Mouse (Mus musculus) MEL (cell line): ENCODE results near the gene Catip. TPM values are rescaled to one million over a fixed set of nuclear protein-coding genes. Genes with fewer than 3 reads are reported as not detected.

Experiments
- DNase-seq: peaks from one replicate; pipeline ENCODE4 v3.0.0; 2011; ENCODE audit warnings: low read depth, low spot score
- H3K27ac ChIP-seq: 2 replicates; pipeline ENCODE4 v1.5.1; 2012; ENCODE audit warnings: low read depth, mild to moderate bottlenecking, control low read depth, low read length, moderate library complexity; ENCODE audit not compliant: control insufficient read depth
- H3K27me3 ChIP-seq, 2 experiments: fragments of 150-350 bp in 1 of 2; sonication (generic) in 1 of 2; 2 replicates each; pipeline ENCODE4 v1.6.1; 2012; ENCODE audit warnings: low read length in 2 of 2, mild to moderate bottlenecking in 2 of 2, improper control_type of control experiment in 1 of 2, moderate library complexity in 1 of 2; ENCODE audit not compliant: insufficient read depth in 2 of 2, control insufficient read depth in 1 of 2
- H3K36me3 ChIP-seq, 2 experiments: 2 replicates each; pipeline ENCODE4 v1.6.1; 2012 to 2014; ENCODE audit warnings: low read length in 2 of 2, improper control_type of control experiment in 1 of 2, inconsistent platforms in 1 of 2, mild to moderate bottlenecking in 1 of 2; ENCODE audit not compliant: insufficient read depth in 2 of 2, control insufficient read depth in 1 of 2
- H3K4me1 ChIP-seq, 2 experiments: fragments of 150-350 bp in 1 of 2; sonication (generic) in 1 of 2; 2 replicates each; pipeline ENCODE4 v1.6.1; 2012; ENCODE audit warnings: low read length in 2 of 2, improper control_type of control experiment in 1 of 2, mild to moderate bottlenecking in 1 of 2; ENCODE audit not compliant: insufficient read depth in 2 of 2, control insufficient read depth in 1 of 2
- H3K4me3 ChIP-seq, 2 experiments: fragments of 150-350 bp in 1 of 2; sonication (generic) in 1 of 2; 2 replicates each; pipeline ENCODE4 v1.5.1; 2012; ENCODE audit warnings: low read depth in 2 of 2, low read length in 2 of 2, mild to moderate bottlenecking in 2 of 2, moderate library complexity in 2 of 2, control low read depth in 1 of 2, improper control_type of control experiment in 1 of 2; ENCODE audit not compliant: control insufficient read depth in 1 of 2, insufficient read depth in 1 of 2
- H3K79me2 ChIP-seq: 2 replicates; pipeline ENCODE4 v1.6.1; 2012; ENCODE audit warnings: mild to moderate bottlenecking, low read length, moderate library complexity; ENCODE audit not compliant: control insufficient read depth, poor library complexity, insufficient read depth
- H3K9ac ChIP-seq: 2 replicates; pipeline ENCODE4 v1.6.1; 2012; ENCODE audit warnings: low read depth, mild to moderate bottlenecking, control low read depth, low read length, moderate library complexity; ENCODE audit not compliant: control insufficient read depth, poor library complexity, severe bottlenecking
- H3K9me3 ChIP-seq: fragments of 150-350 bp; sonication (generic); replicated peaks from 2 replicates; pipeline ENCODE4 v1.6.1; 2012; ENCODE audit warnings: mild to moderate bottlenecking, low read length, improper control_type of control experiment, moderate library complexity; ENCODE audit not compliant: insufficient read depth
- BHLHE40 ChIP-seq: IDR thresholded peaks from 2 replicates; pipeline ENCODE4 v1.6.1; 2012; ENCODE audit warnings: low read depth, mild to moderate bottlenecking, inconsistent platforms, low read length, improper control_type of control experiment, borderline replicate concordance
- CHD1 ChIP-seq: IDR thresholded peaks from 2 replicates; pipeline ENCODE4 v1.6.1; 2012; ENCODE audit warnings: low read depth, mild to moderate bottlenecking, inconsistent platforms, low read length, improper control_type of control experiment
- CHD2 ChIP-seq: IDR thresholded peaks from 2 replicates; pipeline ENCODE4 v1.6.1; 2011; ENCODE audit warnings: low read length, improper control_type of control experiment
- CTCF ChIP-seq, 3 experiments: IDR thresholded peaks in 2 of 3; conservative IDR thresholded peaks in 1 of 3; 2 replicates each; pipeline ENCODE4 v1.5.1; 2011 to 2012; ENCODE audit warnings: low read length in 3 of 3, low read depth in 2 of 3, mild to moderate bottlenecking in 2 of 3, improper control_type of control experiment in 1 of 3, inconsistent platforms in 1 of 3, mixed read lengths in 1 of 3, moderate library complexity in 1 of 3; ENCODE audit not compliant: control insufficient read depth in 1 of 3, insufficient read depth in 1 of 3, poor library complexity in 1 of 3, severe bottlenecking in 1 of 3
- E2F4 ChIP-seq: IDR thresholded peaks from 2 replicates; pipeline ENCODE4 v1.6.1; 2011; ENCODE audit warnings: low read depth, low read length, improper control_type of control experiment, borderline replicate concordance
- ELF1 ChIP-seq: IDR thresholded peaks from 2 replicates; pipeline ENCODE4 v1.6.1; 2014; ENCODE audit warnings: low read depth, mild to moderate bottlenecking, inconsistent platforms, low read length, improper control_type of control experiment, moderate library complexity
- EP300 ChIP-seq, 2 experiments: IDR thresholded peaks; 2 replicates each; pipeline ENCODE4 v1.6.1; 2011; ENCODE audit warnings: improper control_type of control experiment in 2 of 2, low read length in 2 of 2, low read depth in 1 of 2, mild to moderate bottlenecking in 1 of 2
- ETS1 ChIP-seq: IDR thresholded peaks from 2 replicates; pipeline ENCODE4 v1.6.1; 2012; ENCODE audit warnings: low read depth, mild to moderate bottlenecking, inconsistent platforms, low read length, improper control_type of control experiment, moderate library complexity
- GATA1 ChIP-seq: IDR thresholded peaks from 2 replicates; pipeline ENCODE4 v1.6.1; 2011; ENCODE audit warnings: low read depth, low read length, improper control_type of control experiment
- HCFC1 ChIP-seq: IDR thresholded peaks from 2 replicates; pipeline ENCODE4 v1.6.1; 2012; ENCODE audit warnings: low read depth, mild to moderate bottlenecking, inconsistent platforms, low read length, improper control_type of control experiment, moderate library complexity
- JUND ChIP-seq: IDR thresholded peaks from 2 replicates; pipeline ENCODE4 v1.6.1; 2011; ENCODE audit warnings: low read depth, mild to moderate bottlenecking, improper control_type of control experiment, low read length
- KAT2A ChIP-seq: conservative IDR thresholded peaks from 2 replicates; pipeline ENCODE4 v1.6.1; 2012; ENCODE audit warnings: low read depth, low read length, improper control_type of control experiment, inconsistent platforms
- MAFK ChIP-seq: IDR thresholded peaks from 2 replicates; pipeline ENCODE4 v1.6.1; 2011; ENCODE audit warnings: low read depth, mild to moderate bottlenecking, low read length, improper control_type of control experiment, borderline replicate concordance
- MEF2A ChIP-seq: IDR thresholded peaks from 2 replicates; pipeline ENCODE4 v1.6.1; 2014; ENCODE audit warnings: low read depth, mild to moderate bottlenecking, inconsistent platforms, low read length, improper control_type of control experiment; ENCODE audit not compliant: poor library complexity, insufficient replicate concordance, severe bottlenecking; ENCODE audit errors: extremely low read depth
- MXI1 ChIP-seq: IDR thresholded peaks from 2 replicates; pipeline ENCODE4 v1.6.1; 2011; ENCODE audit warnings: mild to moderate bottlenecking, low read depth, low read length, improper control_type of control experiment
- MYB ChIP-seq: IDR thresholded peaks from 2 replicates; pipeline ENCODE4 v1.6.1; 2011; ENCODE audit warnings: mild to moderate bottlenecking, low read depth, low read length, improper control_type of control experiment
- MYC ChIP-seq: IDR thresholded peaks from 2 replicates; pipeline ENCODE4 v1.6.1; 2011; ENCODE audit warnings: low read depth, mild to moderate bottlenecking, low read length, improper control_type of control experiment, moderate library complexity
- NELFE ChIP-seq: IDR thresholded peaks from 2 replicates; pipeline ENCODE4 v1.6.1; 2011; ENCODE audit warnings: low read depth, low read length, improper control_type of control experiment
- POLR2A ChIP-seq, 2 experiments: IDR thresholded peaks; 2 replicates each; pipeline ENCODE4 v1.6.1; 2011 to 2012; ENCODE audit warnings: low read length in 2 of 2, mild to moderate bottlenecking in 2 of 2, control low read depth in 1 of 2, improper control_type of control experiment in 1 of 2, low read depth in 1 of 2, moderate library complexity in 1 of 2; ENCODE audit not compliant: control insufficient read depth in 1 of 2, insufficient read depth in 1 of 2, poor library complexity in 1 of 2
- POLR2AphosphoS5 ChIP-seq: IDR thresholded peaks from 2 replicates; pipeline ENCODE4 v1.6.1; 2012; ENCODE audit warnings: low read depth, borderline replicate concordance, mild to moderate bottlenecking, inconsistent platforms, low read length, moderate library complexity, mixed read lengths
- RAD21 ChIP-seq: IDR thresholded peaks from 2 replicates; pipeline ENCODE4 v1.6.1; 2011; ENCODE audit warnings: mild to moderate bottlenecking, low read depth, low read length, improper control_type of control experiment
- RCOR1 ChIP-seq: IDR thresholded peaks from 2 replicates; pipeline ENCODE4 v1.6.1; 2012; ENCODE audit warnings: low read depth, mild to moderate bottlenecking, inconsistent platforms, low read length, improper control_type of control experiment
- SIN3A ChIP-seq: IDR thresholded peaks from 2 replicates; pipeline ENCODE4 v1.6.1; 2012; ENCODE audit warnings: low read length, improper control_type of control experiment, inconsistent platforms
- TBP ChIP-seq: IDR thresholded peaks from 2 replicates; pipeline ENCODE4 v1.8.0; 2011; ENCODE audit warnings: low read depth, low read length, improper control_type of control experiment
- TCF12 ChIP-seq: IDR thresholded peaks from 2 replicates; pipeline ENCODE4 v1.6.1; 2014; ENCODE audit warnings: low read depth, mild to moderate bottlenecking, inconsistent platforms, low read length, improper control_type of control experiment, moderate library complexity
- UBTF ChIP-seq: IDR thresholded peaks from 2 replicates; pipeline ENCODE4 v1.6.1; 2012; ENCODE audit warnings: low read depth, mild to moderate bottlenecking, inconsistent platforms, low read length, improper control_type of control experiment, moderate library complexity, borderline replicate concordance; ENCODE audit not compliant: insufficient read depth
- USF1 ChIP-seq: IDR thresholded peaks from 2 replicates; pipeline ENCODE4 v1.6.1; 2014; ENCODE audit warnings: low read depth, mild to moderate bottlenecking, inconsistent platforms, low read length, improper control_type of control experiment, moderate library complexity
- USF2 ChIP-seq, 2 experiments: IDR thresholded peaks; 2 replicates each; pipeline ENCODE4 v1.6.1; 2011 to 2012; ENCODE audit warnings: improper control_type of control experiment in 2 of 2, low read length in 2 of 2, borderline replicate concordance in 1 of 2, inconsistent platforms in 1 of 2, low read depth in 1 of 2, mild to moderate bottlenecking in 1 of 2; ENCODE audit not compliant: insufficient read depth in 1 of 2
- ZC3H11A ChIP-seq: IDR thresholded peaks from 2 replicates; pipeline ENCODE4 v1.6.1; 2012; ENCODE audit warnings: low read depth, mild to moderate bottlenecking, inconsistent platforms, low read length, improper control_type of control experiment
- ZKSCAN1 ChIP-seq: IDR thresholded peaks from 2 replicates; pipeline ENCODE4 v1.6.1; 2012; ENCODE audit warnings: low read depth, mild to moderate bottlenecking, inconsistent platforms, low read length, improper control_type of control experiment, moderate library complexity
- ZMIZ1 ChIP-seq: IDR thresholded peaks from 2 replicates; pipeline ENCODE4 v1.6.1; 2012; ENCODE audit warnings: low read depth, mild to moderate bottlenecking, inconsistent platforms, low read length, improper control_type of control experiment, moderate library complexity
- ZNF384 ChIP-seq: IDR thresholded peaks from 2 replicates; pipeline ENCODE4 v1.6.1; 2012; ENCODE audit warnings: low read depth, mild to moderate bottlenecking, inconsistent platforms, low read length, improper control_type of control experiment
- polyA plus RNA-seq, 2 experiments: library from polyadenylated mRNA; stranded (reverse) in 1 of 2; unstranded in 1 of 2; fragments of >175 nt in 1 of 2; fragments of >200 nt in 1 of 2; gene quantifications; 2 replicates each; pipeline versions ENCODE4 v1.2.1 to v1.2.4; 2012; ENCODE audit warnings: low replicate concordance in 2 of 2, low read depth in 1 of 2; ENCODE audit not compliant: insufficient read length in 2 of 2, insufficient read depth in 1 of 2, missing spikeins in 1 of 2
- total RNA-seq: library from RNA; depleted of rRNA; stranded (reverse); fragments of 300-350 nt; gene quantifications from 2 replicates; pipeline ENCODE4 v1.2.3, GENCODE M21; 2012

Gene Catip
- total and polyA plus RNA-seq, 3 experiments = 0.08 TPM; not detected in 1

DNA sequence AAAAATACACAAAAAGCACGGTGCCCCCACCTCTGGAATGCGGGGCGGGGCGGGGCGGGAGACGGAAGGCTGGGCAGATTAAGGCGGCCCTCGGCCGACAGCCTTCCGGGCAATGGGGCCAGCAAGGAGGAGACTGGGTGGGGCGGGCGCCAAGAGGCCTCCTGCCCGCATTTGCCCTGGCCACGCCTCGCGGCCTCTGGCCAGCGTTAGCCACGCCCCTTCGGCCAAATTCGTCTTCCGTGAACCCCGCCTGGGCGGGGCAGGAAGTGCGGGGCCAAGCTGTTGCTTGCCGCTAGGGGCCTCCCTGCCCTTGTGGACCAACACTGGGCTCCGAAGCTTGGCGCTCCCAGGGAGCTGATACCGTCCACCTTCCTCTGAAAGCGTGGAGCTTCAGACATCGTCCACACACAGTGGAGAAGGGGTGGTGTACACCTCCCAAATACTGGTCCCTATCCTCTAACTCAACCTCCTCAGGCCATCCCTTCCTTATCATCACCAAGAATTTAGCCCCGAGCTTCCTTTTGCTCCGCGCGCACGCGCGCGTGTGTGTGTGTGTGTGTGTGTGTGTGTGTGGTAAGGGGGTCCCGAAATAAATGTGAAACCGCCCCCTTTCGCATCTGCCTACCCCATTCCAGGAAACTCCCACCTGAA lies 35.5 kb downstream of the Catip start (continued):
- TF ChIP-seq USF1 (peak; percentile 13; the same call in 1 of the 2 replicates), EP300 (IDR thresholded peaks at IDR 0.05; ENCODE audit: low read depth in 1 of 2, low read length in 2 of 2) (peak; percentile 14 to 33; a peak in 1 of 4 replicates)

DNA sequence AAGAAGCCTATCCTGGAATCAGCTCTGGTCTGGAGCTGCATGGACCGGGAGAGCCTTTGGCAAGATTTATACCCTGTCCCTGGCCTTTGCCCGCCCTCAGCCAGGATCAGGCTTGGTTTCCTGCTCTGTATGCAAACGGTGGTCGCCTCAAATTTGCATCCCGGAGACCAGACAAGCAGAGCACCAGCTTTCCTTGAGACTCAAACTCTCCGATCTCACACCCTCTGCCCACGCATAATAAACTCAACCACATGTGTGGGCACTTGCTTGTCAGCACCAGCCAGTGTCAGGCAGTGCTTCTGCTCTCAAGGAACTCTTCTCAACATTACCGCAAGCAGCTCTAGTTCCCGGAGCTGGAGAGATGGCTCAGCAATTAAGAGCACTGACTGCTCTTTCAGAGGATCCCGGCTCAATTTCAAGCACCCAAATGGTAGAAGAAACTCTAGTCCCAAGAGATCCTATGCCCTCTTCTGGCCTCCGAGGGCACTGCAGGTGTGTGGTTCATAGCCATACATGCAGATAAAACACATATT lies 36.1 kb downstream of the Catip start:
- H3K9ac ChIP-seq = peak overlapping the region; percentile 87
- H3K79me2 ChIP-seq = peaks cover under 1% of the 10 kb centered on the region; the same call in 1 of the 2 replicates
- peak overlapping the region; percentile 31 to 71 for H3K4me3 ChIP-seq
- no peaks in the 10 kb centered on the region for H3K9me3 ChIP-seq
- H3K27me3 ChIP-seq = no peaks in the 10 kb centered on the region
- H3K4me1 ChIP-seq = peaks cover 0 to 22% of the 10 kb centered on the region in 2 experiments; a peak in 2 of 4 replicates
- peak overlapping the region; percentile 96 for H3K27ac ChIP-seq
- peaks cover 0 to 21% of the 10 kb centered on the region in 2 experiments; a peak in 2 of 4 replicates for H3K36me3 ChIP-seq
- peak; percentile 92 for DNase-seq
- TF ChIP-seq MYC = no peak; the same call in 1 of the 2 replicates
- TF ChIP-seq ELF1 = no peak
- no peak for TF ChIP-seq POLR2AphosphoS5
- peak; percentile 32; the same call in 1 of the 2 replicates for TF ChIP-seq ETS1
- peak; percentile 52; the same call in 1 of the 2 replicates for TF ChIP-seq HCFC1
- TF ChIP-seq CTCF (IDR thresholded peaks at IDR 0.05 in 2 of 3, conservative IDR thresholded peaks at IDR 0.05 in 1 of 3; ENCODE audit: control insufficient read depth in 1 of 3, insufficient read depth in 1 of 3, low read depth in 2 of 3, low read length in 3 of 3, poor library complexity in 1 of 3, severe bottlenecking in 1 of 3) = peak; percentile 64 to 78 (median 70)
- peak; percentile 66 for TF ChIP-seq SIN3A
- no peak for TF ChIP-seq CHD2
- TF ChIP-seq MEF2A = no peak
- TF ChIP-seq KAT2A = no peak
- no peak for TF ChIP-seq E2F4
- TF ChIP-seq USF2 (IDR thresholded peaks at IDR 0.05; ENCODE audit: borderline replicate concordance in 1 of 2, insufficient read depth in 1 of 2, low read depth in 1 of 2, low read length in 2 of 2) = no peak
- no peak for TF ChIP-seq JUND
- TF ChIP-seq ZMIZ1 = no peak
- TF ChIP-seq POLR2A (IDR thresholded peaks at IDR 0.05; ENCODE audit: control insufficient read depth in 1 of 2, insufficient read depth in 1 of 2, low read depth in 1 of 2, low read length in 2 of 2, poor library complexity in 1 of 2) = no peak
- peak; percentile 41; the same call in 1 of the 2 replicates for TF ChIP-seq NELFE
- TF ChIP-seq MYB = no peak
- peak; percentile 47 for TF ChIP-seq RAD21
- TF ChIP-seq MXI1 = peak; percentile 10; the same call in 1 of the 2 replicates
- 0 out of 2 replicates have a peak, but pooled peaks have one; percentile 5 for TF ChIP-seq TBP
- TF ChIP-seq ZC3H11A = 0 out of 2 replicates have a peak, but pooled peaks have one; percentile 27
- peak; percentile 35; the same call in 1 of the 2 replicates for TF ChIP-seq MAFK
- no peak for TF ChIP-seq UBTF
- TF ChIP-seq BHLHE40 = no peak
- no peak for TF ChIP-seq CHD1
- peak; percentile 9 to 51; a peak in 1 of 4 replicates for TF ChIP-seq EP300 (IDR thresholded peaks at IDR 0.05; ENCODE audit: low read depth in 1 of 2, low read length in 2 of 2)
- no peak for TF ChIP-seq ZKSCAN1
- TF ChIP-seq TCF12 = peak; percentile 33
- peak; percentile 60 for TF ChIP-seq RCOR1
- 0 out of 2 replicates have a peak, but pooled peaks have one; percentile 12 for TF ChIP-seq ZNF384
- TF ChIP-seq GATA1 = no peak
